Mouse (Mus musculus) stomach, embryonic 16.5 days (tissue): Measurements from ENCODE around the gene Haao. TPM values are rescaled to one million over a fixed set of nuclear protein-coding genes. Genes with fewer than 3 reads are reported as not detected.

Experiments used
- ATAC-seq: fragments of 200-750 bp; cut with Nextera tagmentation; 2 replicates; pipeline ENCODE4 v1.8.0; 2017; ENCODE audit warnings: moderate number of reproducible peaks, moderate TSS enrichment; ENCODE audit not compliant: insufficient read depth, low FRiP score
- H3K27ac ChIP-seq: fragments of 300-500 bp; sonication (generic); 2 replicates; pipeline ENCODE4 v1.5.1; 2014; ENCODE audit warnings: low read length
- H3K27me3 ChIP-seq: fragments of 300-500 bp; sonication (generic); 2 replicates; pipeline ENCODE4 v1.6.1; 2014; ENCODE audit warnings: low read length, control low read depth, mixed read lengths; ENCODE audit not compliant: control insufficient read depth, insufficient read depth
- H3K36me3 ChIP-seq: fragments of 300-500 bp; sonication (generic); 2 replicates; pipeline ENCODE4 v1.6.1; 2014; ENCODE audit warnings: low read length; ENCODE audit not compliant: control insufficient read depth, insufficient read depth
- H3K4me1 ChIP-seq: fragments of 300-500 bp; sonication (generic); 2 replicates; pipeline ENCODE4 v1.6.1; 2014; ENCODE audit warnings: low read length, control low read depth, mixed read lengths; ENCODE audit not compliant: control insufficient read depth, insufficient read depth
- H3K4me2 ChIP-seq: fragments of 300-500 bp; sonication (generic); 2 replicates; pipeline ENCODE4 v1.6.1; 2014; ENCODE audit warnings: low read depth, low read length, mixed read lengths
- H3K4me3 ChIP-seq: fragments of 300-500 bp; sonication (generic); replicated peaks from 2 replicates; pipeline ENCODE4 v1.5.1; 2014; ENCODE audit warnings: mild to moderate bottlenecking, low read length
- H3K9ac ChIP-seq: fragments of 300-500 bp; sonication (generic); 2 replicates; pipeline ENCODE4 v1.6.1; 2014; ENCODE audit warnings: low read length
- H3K9me3 ChIP-seq: fragments of 300-500 bp; sonication (generic); replicated peaks from 2 replicates; pipeline ENCODE4 v1.6.1; 2016; ENCODE audit warnings: low read length, control low read depth; ENCODE audit not compliant: control insufficient read depth
- WGBS: fragments of 180-500 bp; shearing (Covaris S2); extraction: QIAGEN DNeasy Blood & Tissue Kit; methylation state at CpG from one replicate; pipeline ENCODE4 v1.1.7; 2014; 5-methylcytosine and 5-hydroxymethylcytosine counted together
- polyA plus RNA-seq: library from polyadenylated mRNA; unstranded; fragments of >200 nt; fragmentation: Nextera tagmentation; extraction: Ambion mirVana; gene quantifications from 2 replicates; pipeline ENCODE4 v1.2.1, GENCODE M21; 2015

Gene Haao
- polyA plus RNA-seq, result 4.0 and 4.1 TPM in 2 replicates

GRCm38 (mm10) chr17:83847815-83848214 is at the start of gene Haao:
Haao (minus strand) TSS chr17:83847963.
- Histone ChIP-seq H3K27ac (no peak within 1 kb of the TSS), H3K27me3 (no peaks in the 10 kb centered on the region), H3K4me3 (no peak within 1 kb of the TSS), H3K4me2 (no peak within 1 kb of the TSS), H3K9ac (no peak within 1 kb of the TSS; the same call in 1 of the 2 replicates), H3K4me1 (peaks cover 9% of the 10 kb centered on the region; the same call in 1 of the 2 replicates), H3K36me3 (no peaks in the 10 kb centered on the region), H3K9me3 (no peaks in the 10 kb centered on the region)
- no peak for ATAC-seq
- 69% methylated on average over 3 of the region's 3 CpGs for WGBS

- H3K27me3 ChIP-seq, result no peaks in the 10 kb centered on the region
- WGBS, result 65% methylated on average over 8 of the region's 8 CpGs
- H3K27ac ChIP-seq, result peak overlapping the region; percentile 93
- ATAC-seq, result peak; percentile 23; the same call in 1 of the 2 replicates
- H3K36me3 ChIP-seq, result no peaks in the 10 kb centered on the region
- H3K9me3 ChIP-seq, result no peaks in the 10 kb centered on the region
- H3K4me1 ChIP-seq, result peaks cover 46% of the 10 kb centered on the region
- H3K4me2 ChIP-seq, result peak overlapping the region; percentile 19; the same call in 1 of the 2 replicates
- no peak overlapping the region for H3K4me3 ChIP-seq
- peak overlapping the region; percentile 63 for H3K9ac ChIP-seq
Observed at GRCm38 (mm10) chr17:83897361-83897799, 49.6 kb upstream of the Haao start.

DNA sequence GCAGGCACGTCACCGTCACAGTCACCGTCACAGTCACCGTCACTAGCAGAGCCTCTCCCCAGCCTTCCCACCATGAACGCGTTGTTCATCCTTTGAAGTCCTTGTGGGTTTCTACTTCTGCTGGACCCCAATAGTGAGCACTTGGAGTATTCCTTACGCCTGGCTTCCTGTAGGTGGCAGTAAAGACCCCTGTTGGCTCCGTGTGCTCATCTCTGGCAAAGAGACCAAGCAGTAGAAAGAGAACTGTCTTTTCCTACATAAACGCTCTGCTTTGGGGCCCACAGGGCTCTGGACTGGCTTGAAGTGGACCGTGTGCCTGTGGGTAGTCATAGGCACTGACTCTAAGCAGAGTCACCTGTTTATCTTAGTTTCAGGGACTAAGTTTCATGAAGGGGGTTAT is 49.0 kb upstream of the Haao start:
- H3K9me3 ChIP-seq, result no peaks in the 10 kb centered on the region
- no peak; the same call in 1 of the 2 replicates for ATAC-seq
- peak overlapping the region; percentile 39 for H3K9ac ChIP-seq
- H3K4me1 ChIP-seq, result peaks cover 45% of the 10 kb centered on the region
- 26% methylated on average over 10 of the region's 10 CpGs for WGBS
- no peak overlapping the region for H3K4me2 ChIP-seq
- H3K27me3 ChIP-seq, result no peaks in the 10 kb centered on the region
- peak overlapping the region; percentile 93 for H3K27ac ChIP-seq
- H3K36me3 ChIP-seq, result no peaks in the 10 kb centered on the region
- no peak overlapping the region for H3K4me3 ChIP-seq

- Histone ChIP-seq H3K4me1 (peaks cover 51% of the 10 kb centered on the region), H3K27ac (peak overlapping the region; percentile 93), H3K36me3 (no peaks in the 10 kb centered on the region), H3K27me3 (no peaks in the 10 kb centered on the region), H3K9ac (peak overlapping the region; percentile 54), H3K4me3 (no peak overlapping the region), H3K9me3 (no peaks in the 10 kb centered on the region), H3K4me2 (no peak overlapping the region)
- peak; percentile 23; the same call in 1 of the 2 replicates for ATAC-seq
- WGBS, result 39% methylated on average over 8 of the region's 8 CpGs
Observed at GRCm38 (mm10) chr17:83895321-83895770, 47.6 kb upstream of the Haao start.

DNA sequence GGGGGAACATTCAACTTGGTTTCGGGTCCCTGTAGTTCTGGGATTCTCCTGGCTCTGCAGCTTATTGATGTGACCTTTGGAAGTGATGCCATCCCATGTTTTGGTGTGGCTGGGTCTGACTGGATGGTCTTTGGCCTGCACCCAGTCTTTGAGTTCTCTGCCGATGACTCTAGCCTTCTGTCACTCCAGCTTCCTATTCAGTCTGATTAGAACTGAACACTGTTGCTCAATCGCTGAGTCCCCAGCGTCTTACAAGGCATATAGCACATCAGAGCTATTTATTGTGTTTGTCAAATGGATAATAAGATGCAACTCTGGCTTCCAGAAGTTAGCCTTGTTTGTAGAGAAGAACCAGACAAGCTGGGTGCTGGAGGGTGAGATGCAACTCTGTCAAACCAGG is 45.4 kb upstream of the Haao start:
- Histone ChIP-seq H3K9ac (no peak overlapping the region), H3K9me3 (no peaks in the 10 kb centered on the region), H3K36me3 (no peaks in the 10 kb centered on the region), H3K4me2 (no peak overlapping the region), H3K27me3 (no peaks in the 10 kb centered on the region), H3K4me3 (no peak overlapping the region), H3K27ac (no peak overlapping the region), H3K4me1 (peaks cover 54% of the 10 kb centered on the region)
- WGBS, result 79% methylated on average over 4 of the region's 4 CpGs
- ATAC-seq, result no peak

GRCm38 (mm10) chr17:83891864-83892263 is 44.1 kb upstream of the Haao start:
- Histone ChIP-seq H3K4me2 (no peak overlapping the region), H3K4me1 (peaks cover 41% of the 10 kb centered on the region), H3K36me3 (no peaks in the 10 kb centered on the region), H3K9me3 (no peaks in the 10 kb centered on the region), H3K27me3 (no peaks in the 10 kb centered on the region), H3K27ac (no peak overlapping the region), H3K4me3 (no peak overlapping the region), H3K9ac (no peak overlapping the region)
- no peak for ATAC-seq
- WGBS, result 77% methylated on average over 9 of the region's 9 CpGs

DNA sequence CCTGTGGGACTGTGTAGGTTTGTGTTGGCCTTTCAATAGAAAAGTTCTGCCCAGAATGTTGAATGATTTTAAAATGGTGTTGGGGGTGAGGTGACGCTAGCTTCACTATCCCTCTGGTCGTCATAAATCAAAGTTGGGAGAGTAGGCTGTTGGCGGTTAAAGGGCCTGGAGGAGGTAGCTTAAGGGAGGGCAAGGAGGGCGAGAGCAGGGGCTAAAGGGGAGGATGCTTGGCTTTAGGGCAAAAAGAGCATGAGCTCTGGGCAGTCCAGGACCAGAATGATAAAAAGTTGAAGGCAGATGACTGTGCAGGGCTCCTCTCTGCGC is 42.6 kb upstream of the Haao start:
- Histone ChIP-seq H3K4me3 (no peak overlapping the region), H3K27me3 (no peaks in the 10 kb centered on the region), H3K9me3 (no peaks in the 10 kb centered on the region), H3K9ac (peak overlapping the region; percentile 44), H3K4me1 (peaks cover 28% of the 10 kb centered on the region), H3K27ac (peak overlapping the region; percentile 96), H3K36me3 (no peaks in the 10 kb centered on the region), H3K4me2 (0 out of 2 replicates have a peak overlapping the region, but pooled peaks have one; percentile 20)
- peak; percentile 27 for ATAC-seq
- WGBS, result 29% methylated on average over 5 of the region's 5 CpGs

GRCm38 (mm10) chr17:83889691-83890372 is 42.1 kb upstream of the Haao start:
- H3K4me2 ChIP-seq, result 0 out of 2 replicates have a peak overlapping the region, but pooled peaks have one; percentile 20
- peak; percentile 90 for ATAC-seq
- H3K9me3 ChIP-seq, result no peaks in the 10 kb centered on the region
- peak overlapping the region; percentile 96 for H3K27ac ChIP-seq
- no peak overlapping the region for H3K4me3 ChIP-seq
- H3K27me3 ChIP-seq, result no peaks in the 10 kb centered on the region
- H3K4me1 ChIP-seq, result peaks cover 25% of the 10 kb centered on the region
- 24% methylated on average over 13 of the region's 13 CpGs for WGBS
- peak overlapping the region; percentile 43; the same call in 1 of the 2 replicates for H3K9ac ChIP-seq
- no peaks in the 10 kb centered on the region for H3K36me3 ChIP-seq

DNA sequence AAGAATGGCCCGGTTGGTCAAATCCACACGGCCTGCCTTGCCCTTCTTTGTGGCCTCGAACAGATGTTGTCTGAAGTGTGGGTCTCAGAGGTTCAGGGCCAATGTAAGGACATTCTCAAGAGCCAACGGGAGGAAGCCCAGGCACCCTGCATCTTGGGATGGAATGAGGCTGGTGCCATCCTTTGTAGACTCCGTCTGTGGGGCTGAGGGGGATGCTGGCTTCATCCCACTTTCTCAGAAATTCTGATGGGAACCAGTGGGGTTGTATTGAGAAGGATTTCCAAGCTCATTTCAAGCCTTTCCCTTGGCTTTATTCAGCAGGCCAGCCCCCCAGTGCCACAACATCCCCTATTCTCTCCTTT is 41.5 kb upstream of the Haao start:
- 67% methylated on average over 5 of the region's 5 CpGs for WGBS
- Histone ChIP-seq H3K27ac (peak overlapping the region; percentile 96), H3K4me3 (no peak overlapping the region), H3K36me3 (no peaks in the 10 kb centered on the region), H3K27me3 (no peaks in the 10 kb centered on the region), H3K4me2 (no peak overlapping the region), H3K9me3 (no peaks in the 10 kb centered on the region), H3K4me1 (peaks cover 25% of the 10 kb centered on the region), H3K9ac (peak overlapping the region; percentile 43; the same call in 1 of the 2 replicates)
- no peak for ATAC-seq
